9 mouse cellular contexts compared by ENCODE assay signal in genomic region chr14:25666668-25667376, GRCm38 (mm10). TPM values are rescaled to one million over a fixed set of nuclear protein-coding genes. Genes with fewer than 3 reads are reported as not detected.
A peak's percentile ranks its signal among the peaks of the same experiment; 100 is the strongest.
DNase-seq lines count a peak whose midpoint lies in the region; ATAC-seq lines count a peak whose summit lies in the region.
"Had no signal": no experiment of that assay in that cellular context is flagged by ENCODE, and none has a peak within 500 bp of the region (broad histone marks: within the 10 kb centered on the region; RNA-seq: fewer than 3 reads in every experiment).

No protein-coding gene starts in this region.

- DNase-seq in cerebellum, adult 9-10 months, result peak; percentile 22
- no peak for DNase-seq in cerebellum, postnatal 4 days (ENCODE audit: low spot score in 2 of 2)
- DNase-seq in lung, postnatal 36 days, result peak; percentile 21
- no peak for DNase-seq in lung, adult 18-20 months
- peak; percentile 56 for DNase-seq in heart, adult 8-10 months (ENCODE audit: low spot score)
- no peak for DNase-seq in ovary, postnatal 36 days (ENCODE audit: low spot score)
- DNase-seq in urinary bladder, postnatal 25 days (ENCODE audit: low spot score), result no peak
- DNase-seq: gastrocnemius, postnatal 25 days had no signal

- ATAC-seq in megakaryocyte progenitor cell, adult 5-6 weeks (replicated peaks; ENCODE audit: poor library complexity), result 0 out of 2 replicates have a peak, but pooled peaks have one; percentile 33

RNA-seq across cellular contexts. Expression of gene Ppif, which starts 27.1 kb away (rescaled TPM):
- 100 to 1,000 TPM; 300 to 329 (median 307) TPM for total RNA-seq in heart, adult 8-10 months (2022)
- total RNA-seq in megakaryocyte progenitor cell, adult 5-6 weeks (2015), result 87.8 and 114 TPM in 2 replicates
- 20.4 and 31.9 TPM in 2 replicates for total RNA-seq in megakaryocyte progenitor cell, adult 5-6 weeks (2017)

Comparison
In these comparisons a context has a peak if more than half of its experiments do, and no peak if none do; other contexts are left out.
1. DNase-seq: peak in cerebellum, adult 9-10 months (single experiment), lung, postnatal 36 days (single experiment) and heart, adult 8-10 months (single experiment); none in cerebellum, postnatal 4 days (0 of 2), lung, adult 18-20 months (0 of 2), ovary, postnatal 36 days (single experiment) and urinary bladder, postnatal 25 days (single experiment).